Comparison of ENCODE assay signal across 13 mouse cellular contexts in genomic region chr7:120190150-120190665, GRCm38 (mm10). TPM values are rescaled to one million over a fixed set of nuclear protein-coding genes. Genes with fewer than 3 reads are reported as not detected.
DNase-seq lines count a peak whose midpoint lies in the region; ATAC-seq lines count a peak whose summit lies in the region.
"Had no signal": no experiment of that assay in that cellular context is flagged by ENCODE, and none has a peak within 500 bp of the region (broad histone marks: within the 10 kb centered on the region; RNA-seq: fewer than 3 reads in every experiment).

No protein-coding gene starts in this region.

- peaks cover 12% of the 10 kb centered on the region; the same call in 1 of the 2 replicates for H3K4me1 ChIP-seq in heart, embryonic 12.5 days (replicated peaks)
- H3K4me1 ChIP-seq in embryonic facial prominence, embryonic 10.5 days = peaks cover 31% of the 10 kb centered on the region

- no peaks in the 10 kb centered on the region for H3K36me3 ChIP-seq in heart, embryonic 12.5 days
- H3K36me3 ChIP-seq in embryonic facial prominence, embryonic 10.5 days (replicated peaks) = peaks cover 14% of the 10 kb centered on the region
- H3K36me3 ChIP-seq: embryonic facial prominence, embryonic 12.5 days; midbrain, embryonic 10.5 days had no signal

- H3K4me3 ChIP-seq in heart, embryonic 12.5 days = no peak overlapping the region
- H3K4me3 ChIP-seq in embryonic facial prominence, embryonic 10.5 days = no peak overlapping the region
- H3K4me3 ChIP-seq: embryonic facial prominence, embryonic 12.5 days; midbrain, embryonic 10.5 days had no signal

- H3K27me3 ChIP-seq in heart, embryonic 12.5 days (replicated peaks) = no peaks in the 10 kb centered on the region
- H3K27me3 ChIP-seq in embryonic facial prominence, embryonic 10.5 days (replicated peaks; ENCODE audit: low read depth, poor library complexity, severe bottlenecking) = no peaks in the 10 kb centered on the region
- H3K27me3 ChIP-seq: embryonic facial prominence, embryonic 12.5 days had no signal

- intact Hi-C loops in heart, postnatal 25 days (cut with DNase I) = no loop called here

- H3K4me2 ChIP-seq in heart, embryonic 12.5 days = no peak overlapping the region
- H3K4me2 ChIP-seq: embryonic facial prominence, embryonic 12.5 days had no signal

- no peak for DNase-seq in heart, postnatal 25 days (ENCODE audit: low spot score)
- DNase-seq in brain, adult 2 months (ENCODE audit: low read depth, low spot score) = peak; percentile 49
- no peak for DNase-seq in embryonic facial prominence, embryonic 10.5 days (ENCODE audit: low spot score)
- peak; percentile 36 for DNase-seq in large intestine, adult 2 months (ENCODE audit: low read depth, low spot score)
- no peak for DNase-seq in left cerebral cortex, adult 9 months (ENCODE audit: low spot score in 2 of 2)
- no peak for DNase-seq in left cerebral cortex, adult 18-20 months (ENCODE audit: low spot score in 2 of 2)
- DNase-seq in frontal cortex, postnatal 25 days (ENCODE audit: low spot score in 2 of 2) = no peak

- H3K27ac ChIP-seq in heart, embryonic 12.5 days (ENCODE audit: poor library complexity, severe bottlenecking) = no peak overlapping the region
- peak overlapping the region; percentile 51; the same call in 1 of the 2 replicates for H3K27ac ChIP-seq in embryonic facial prominence, embryonic 10.5 days (replicated peaks)
- H3K27ac ChIP-seq: embryonic facial prominence, embryonic 12.5 days; midbrain, embryonic 10.5 days had no signal

- 0 out of 2 replicates have a peak, but pooled peaks have one; percentile 53 for ATAC-seq in heart, embryonic 12.5 days (ENCODE audit: insufficient number of reproducible peaks, low FRiP score)

- WGBS in heart, embryonic 12.5 days = 11% methylated on average over 8 of the region's 8 CpGs
- 62% methylated on average over 8 of the region's 8 CpGs for WGBS in embryonic facial prominence, embryonic 10.5 days
- 19% methylated on average over 8 of the region's 8 CpGs for WGBS in large intestine, adult 2 months

- H3K9ac ChIP-seq in heart, embryonic 12.5 days = no peak overlapping the region
- H3K9ac ChIP-seq: embryonic facial prominence, embryonic 12.5 days had no signal

- H3K9me3 ChIP-seq in heart, embryonic 12.5 days (replicated peaks) = no peaks in the 10 kb centered on the region
- H3K9me3 ChIP-seq in embryonic facial prominence, embryonic 10.5 days = no peaks in the 10 kb centered on the region
- H3K9me3 ChIP-seq: embryonic facial prominence, embryonic 12.5 days; midbrain, embryonic 10.5 days had no signal

RNA-seq across cellular contexts. Expression of gene Crym, which starts 11.7 kb away (rescaled TPM):
- 0.40 and 0.93 TPM in 2 replicates for polyA plus RNA-seq in heart, embryonic 12.5 days (2016; fragmentation: Nextera tagmentation; extraction: Ambion mirVana)
- under 1 TPM; 0.36 to 0.45 TPM for total RNA-seq in heart, postnatal 25 days (2021)
- polyA plus RNA-seq in embryonic facial prominence, embryonic 10.5 days (2016; fragmentation: Nextera tagmentation; extraction: Ambion mirVana) = 149 and 175 TPM in 2 replicates
- polyA plus RNA-seq in large intestine, adult 2 months (2012; rRNA removed) = 1.8 and 2.8 TPM in 2 replicates
- 10 to 100 TPM; 59.8 to 86.8 TPM for total RNA-seq in left cerebral cortex, adult 18-20 months (2021)
- total RNA-seq: CH12.LX had no signal

RNA-seq across cellular contexts. Expression of gene Abca14, which starts 13.6 kb away (rescaled TPM):
- not detected in 2 replicates for polyA plus RNA-seq in heart, embryonic 12.5 days (2016; fragmentation: Nextera tagmentation; extraction: Ambion mirVana)
- not detected for total RNA-seq in heart, postnatal 25 days (2021)
- polyA plus RNA-seq in embryonic facial prominence, embryonic 10.5 days (2016; fragmentation: Nextera tagmentation; extraction: Ambion mirVana) = not detected in 2 replicates
- 0.09 and 0.19 TPM in 2 replicates for polyA plus RNA-seq in large intestine, adult 2 months (2012; rRNA removed)
- total RNA-seq in left cerebral cortex, adult 18-20 months (2021) = not detected
- total RNA-seq: CH12.LX had no signal
- polyA plus RNA-seq: embryonic facial prominence, embryonic 12.5 days; gonadal fat pad, adult 2 months; midbrain, embryonic 10.5 days; stomach, embryonic 14.5 days had no signal

RNA-seq across cellular contexts. Expression of gene Anks4b, which starts 16.6 kb away (rescaled TPM):
- polyA plus RNA-seq in heart, embryonic 12.5 days (2016; fragmentation: Nextera tagmentation; extraction: Ambion mirVana) = 0.05 TPM in 1 of 2 replicates, not detected in the other
- under 1 TPM in 1 of 2 experiments, not detected in 1; 0.16 TPM for total RNA-seq in heart, postnatal 25 days (2021)
- 0.11 TPM in 1 of 2 replicates, not detected in the other for polyA plus RNA-seq in embryonic facial prominence, embryonic 10.5 days (2016; fragmentation: Nextera tagmentation; extraction: Ambion mirVana)
- 19.0 and 30.9 TPM in 2 replicates for polyA plus RNA-seq in large intestine, adult 2 months (2012; rRNA removed)
- under 1 TPM; 0.21 to 0.40 TPM for total RNA-seq in left cerebral cortex, adult 18-20 months (2021)
- total RNA-seq: CH12.LX had no signal
- polyA plus RNA-seq: midbrain, embryonic 10.5 days; stomach, embryonic 14.5 days had no signal

RNA-seq across cellular contexts. Expression of gene Zp2, which starts 45.1 kb away (rescaled TPM):
- not detected in 2 replicates for polyA plus RNA-seq in heart, embryonic 12.5 days (2016; fragmentation: Nextera tagmentation; extraction: Ambion mirVana)
- total RNA-seq in heart, postnatal 25 days (2021) = under 1 TPM; 0.34 to 0.49 TPM
- polyA plus RNA-seq in embryonic facial prominence, embryonic 10.5 days (2016; fragmentation: Nextera tagmentation; extraction: Ambion mirVana) = 0.06 and 0.16 TPM in 2 replicates
- 0.04 and 0.10 TPM in 2 replicates for polyA plus RNA-seq in large intestine, adult 2 months (2012; rRNA removed)
- total RNA-seq in left cerebral cortex, adult 18-20 months (2021) = under 1 TPM in 1 of 2 experiments, not detected in 1; 0.30 TPM
- polyA plus RNA-seq: embryonic facial prominence, embryonic 12.5 days; gonadal fat pad, adult 2 months; midbrain, embryonic 10.5 days; stomach, embryonic 14.5 days had no signal

Comparison
In these comparisons a context has a peak if more than half of its experiments do, and no peak if none do; other contexts are left out.
1. DNase-seq: peak in brain, adult 2 months (single experiment) and large intestine, adult 2 months (single experiment); none in heart, postnatal 25 days (single experiment), embryonic facial prominence, embryonic 10.5 days (single experiment), left cerebral cortex, adult 9 months (0 of 2), left cerebral cortex, adult 18-20 months (0 of 2) and frontal cortex, postnatal 25 days (0 of 2).
2. RNA of gene Crym, which starts 11.7 kb away (polyA plus RNA-seq): 149 to 175 TPM in embryonic facial prominence, embryonic 10.5 days; 1.8 to 2.8 TPM in large intestine, adult 2 months and 0.40 to 0.93 TPM in heart, embryonic 12.5 days; every median in the first group is over 10 times any median in the second.
3. RNA of gene Anks4b, which starts 16.6 kb away (polyA plus RNA-seq): 19.0 to 30.9 TPM in large intestine, adult 2 months; 0.11 TPM in embryonic facial prominence, embryonic 10.5 days and 0.05 TPM in heart, embryonic 12.5 days; every median in the first group is over 10 times any median in the second.